Mouse (Mus musculus) myocyte (in vitro differentiated cells): Measurements from ENCODE around the gene Nhlh2. TPM values are rescaled to one million over a fixed set of nuclear protein-coding genes. Genes with fewer than 3 reads are reported as not detected.

Experiments
- H3K27me3 ChIP-seq: one replicate; pipeline ENCODE4 v1.6.1; 2011; ENCODE audit not compliant: control insufficient read depth, insufficient read depth, insufficient read length
- H3K36me3 ChIP-seq: one replicate; pipeline ENCODE4 v1.6.1; 2011; ENCODE audit not compliant: control insufficient read depth, insufficient read depth
- H3K4me2 ChIP-seq: one replicate; pipeline ENCODE4 v1.6.1; 2011; ENCODE audit warnings: low read depth, control low read depth
- H3K4me3 ChIP-seq: one replicate; pipeline ENCODE4 v1.5.1; 2011; ENCODE audit warnings: mild to moderate bottlenecking, control low read depth, moderate library complexity
- H3K79me2 ChIP-seq: one replicate; pipeline ENCODE4 v1.6.1; 2011; ENCODE audit not compliant: control insufficient read depth, insufficient read depth
- H3ac ChIP-seq: one replicate; pipeline ENCODE4 v1.6.1; 2011; ENCODE audit not compliant: control insufficient read depth, insufficient read length
- CEBPB ChIP-seq: IDR thresholded peaks from 2 replicates; pipeline ENCODE4 v1.6.1; 2011; ENCODE audit warnings: mild to moderate bottlenecking, moderate library complexity; ENCODE audit not compliant: poor library complexity, insufficient read depth, severe bottlenecking
- E2F4 ChIP-seq: IDR thresholded peaks from one replicate; pipeline ENCODE4 v1.6.1; 2011; ENCODE audit warnings: mild to moderate bottlenecking, control low read depth, moderate library complexity; ENCODE audit not compliant: insufficient read depth
- MAX ChIP-seq: IDR thresholded peaks from one replicate; pipeline ENCODE4 v1.6.1; 2011; ENCODE audit warnings: low read depth, mild to moderate bottlenecking, control low read depth
- MYOD1 ChIP-seq, 3 experiments: IDR thresholded peaks; one replicate each; pipeline ENCODE4 v1.6.1; 2011; ENCODE audit warnings: control low read depth in 2 of 3, low read depth in 2 of 3, mild to moderate bottlenecking in 2 of 3, moderate library complexity in 1 of 3; ENCODE audit not compliant: insufficient read length in 2 of 3, control insufficient read depth in 1 of 3
- MYOG ChIP-seq, 3 experiments: IDR thresholded peaks; one replicate each; pipeline ENCODE4 v1.6.1; 2011; ENCODE audit warnings: control low read depth in 2 of 3, low read depth in 2 of 3, mild to moderate bottlenecking in 2 of 3; ENCODE audit not compliant: insufficient read length in 2 of 3, control insufficient read depth in 1 of 3, insufficient read depth in 1 of 3
- POLR2A ChIP-seq: IDR thresholded peaks from one replicate; pipeline ENCODE4 v1.6.1; 2011; ENCODE audit warnings: low read depth, mild to moderate bottlenecking, control low read depth, moderate library complexity; ENCODE audit not compliant: insufficient read length
- POLR2AphosphoS2 ChIP-seq: IDR thresholded peaks from one replicate; pipeline ENCODE4 v1.6.1; 2011; ENCODE audit warnings: low read depth, control low read depth; ENCODE audit not compliant: insufficient read length
- REST ChIP-seq: IDR thresholded peaks from one replicate; pipeline ENCODE4 v1.6.1; 2011; ENCODE audit warnings: mild to moderate bottlenecking, control low read depth, moderate library complexity; ENCODE audit not compliant: insufficient read depth, insufficient read length
- SRF ChIP-seq: IDR thresholded peaks from one replicate; pipeline ENCODE4 v1.6.1; 2011; ENCODE audit warnings: low read depth; ENCODE audit not compliant: control insufficient read depth, insufficient read length
- TCF12 ChIP-seq: IDR thresholded peaks from one replicate; pipeline ENCODE4 v1.6.1; 2011; ENCODE audit warnings: mild to moderate bottlenecking, control low read depth; ENCODE audit not compliant: poor library complexity, insufficient read depth, severe bottlenecking
- TCF3 ChIP-seq: IDR thresholded peaks from one replicate; pipeline ENCODE4 v1.6.1; 2011; ENCODE audit warnings: low read depth, control low read depth; ENCODE audit not compliant: insufficient read length
- USF1 ChIP-seq: IDR thresholded peaks from one replicate; pipeline ENCODE4 v1.6.1; 2011; ENCODE audit warnings: low read depth, mild to moderate bottlenecking, control low read depth, moderate library complexity
- polyA plus RNA-seq: library from polyadenylated mRNA; unstranded; fragments of >200 nt; fragmentation: generic; extraction: Trizol; gene quantifications from one replicate; pipeline ENCODE4 v1.2.1, GENCODE M21; 2012; ENCODE audit warnings: missing spikeins

The Nhlh2 gene
- 0.05 TPM for polyA plus RNA-seq

DNA sequence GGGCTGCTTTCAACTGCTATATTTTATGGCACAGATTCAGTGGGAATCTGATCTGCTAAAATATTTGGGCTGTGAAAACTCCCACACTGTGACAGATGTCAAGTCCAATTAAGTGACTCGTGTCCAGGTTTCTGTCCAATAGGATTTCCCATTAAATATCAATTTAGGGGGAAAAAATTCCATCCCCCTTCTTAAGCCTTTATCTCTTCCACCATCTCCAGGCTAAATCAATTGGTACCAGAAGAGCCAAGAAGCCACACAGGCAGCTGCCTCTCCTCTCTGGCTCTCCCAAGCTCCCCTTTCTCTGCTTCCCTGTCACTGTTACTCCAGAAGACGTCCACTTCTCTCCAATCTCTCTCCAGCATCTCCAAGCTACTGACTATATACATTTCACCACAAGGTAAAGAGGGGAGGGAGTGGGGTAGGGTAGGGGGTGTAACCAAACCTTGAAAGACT lies at the start of gene Nhlh2:
Gene Nhlh2, plus strand, starts transcription at position 151 of the 456 bp plus-strand sequence.
- Histone ChIP-seq H3K4me3 (no peak within 1 kb of the TSS), H3K36me3 (no peaks in the 10 kb centered on the region), H3K27me3 (no peaks in the 10 kb centered on the region), H3K4me2 (no peak within 1 kb of the TSS), H3ac (no peak within 1 kb of the TSS), H3K79me2 (no peaks in the 10 kb centered on the region)
- TF ChIP-seq USF1: no peak
- TF ChIP-seq MAX: no peak
- TF ChIP-seq POLR2AphosphoS2: no peak
- TF ChIP-seq POLR2A: no peak
- TF ChIP-seq MYOD1 (IDR thresholded peaks at IDR 0.05; ENCODE audit: control insufficient read depth in 1 of 3, insufficient read length in 2 of 3, low read depth in 2 of 3): no peak
- TF ChIP-seq MYOG (IDR thresholded peaks at IDR 0.05; ENCODE audit: control insufficient read depth in 1 of 3, insufficient read depth in 1 of 3, insufficient read length in 2 of 3, low read depth in 2 of 3): no peak
- no peak for TF ChIP-seq CEBPB
- no peak for TF ChIP-seq SRF

DNA sequence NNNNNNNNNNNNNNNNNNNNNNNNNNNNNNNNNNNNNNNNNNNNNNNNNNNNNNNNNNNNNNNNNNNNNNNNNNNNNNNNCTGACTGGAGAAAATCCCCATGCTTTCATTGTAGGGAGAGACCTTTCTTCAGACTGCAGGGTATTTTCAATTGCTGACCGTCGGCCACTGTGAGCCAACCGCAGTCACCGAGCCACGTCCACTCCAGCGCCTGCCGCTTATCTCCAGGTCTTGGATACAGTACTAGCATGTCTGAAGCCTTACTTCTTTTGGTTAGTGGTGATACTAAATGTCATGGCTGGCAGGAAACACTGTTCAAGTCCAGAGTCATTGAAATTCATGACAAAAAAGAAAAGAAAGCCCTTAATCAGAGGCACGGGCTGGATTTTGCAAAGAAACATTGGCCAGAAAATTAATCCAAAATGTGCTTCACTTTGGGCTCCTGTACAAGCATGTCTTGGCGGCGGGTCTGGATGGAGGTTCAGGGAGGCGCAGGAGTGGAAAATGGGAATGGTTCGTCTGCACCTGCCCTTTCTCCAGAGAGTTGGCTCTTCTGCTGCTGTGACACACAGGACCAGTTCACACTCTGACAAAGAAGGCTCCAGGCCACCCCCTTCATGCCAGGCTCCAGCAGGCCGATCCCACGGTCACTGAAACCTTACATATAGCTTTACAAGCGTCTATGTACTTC lies 48.6 kb upstream of the Nhlh2 start:
- H3K4me2 ChIP-seq: no peak overlapping the region
- no peaks in the 10 kb centered on the region for H3K36me3 ChIP-seq
- no peaks in the 10 kb centered on the region for H3K79me2 ChIP-seq

DNA sequence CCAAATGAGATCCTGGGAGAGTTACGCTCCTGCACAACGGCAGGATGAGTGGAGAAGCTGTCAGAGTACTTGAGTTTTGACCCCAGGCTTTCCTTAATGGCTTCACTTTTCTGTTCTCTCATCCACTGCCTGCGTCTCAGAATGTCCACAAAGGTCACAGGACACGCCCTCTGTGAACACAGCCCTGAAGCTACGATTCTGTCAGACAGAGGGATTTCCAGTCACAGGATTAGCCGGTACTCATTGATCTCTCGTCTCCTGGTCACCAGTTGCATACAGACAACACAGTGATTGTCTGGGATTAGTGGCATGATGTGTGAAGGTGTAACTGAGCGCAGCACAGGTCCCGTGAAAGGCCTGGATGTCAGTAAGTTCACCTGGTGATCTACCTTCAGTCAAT lies 46.4 kb upstream of the Nhlh2 start:
- no peak for TF ChIP-seq MAX
- Histone ChIP-seq H3K36me3 (no peaks in the 10 kb centered on the region), H3K27me3 (no peaks in the 10 kb centered on the region), H3ac (no peak overlapping the region), H3K4me2 (no peak overlapping the region), H3K79me2 (no peaks in the 10 kb centered on the region), H3K4me3 (no peak overlapping the region)

More for the DNA sequence above, 48.6 kb upstream of the Nhlh2 start:
- TF ChIP-seq TCF12: no peak
- TF ChIP-seq POLR2AphosphoS2: no peak
- TF ChIP-seq CEBPB: no peak
- TF ChIP-seq E2F4: no peak
- TF ChIP-seq MYOG (IDR thresholded peaks at IDR 0.05; ENCODE audit: control insufficient read depth in 1 of 3, insufficient read depth in 1 of 3, insufficient read length in 2 of 3, low read depth in 2 of 3): no peak
- TF ChIP-seq MYOD1 (IDR thresholded peaks at IDR 0.05; ENCODE audit: control insufficient read depth in 1 of 3, insufficient read length in 2 of 3, low read depth in 2 of 3): no peak
- TF ChIP-seq REST: no peak
- TF ChIP-seq POLR2A: no peak
- TF ChIP-seq USF1: no peak
- no peak for TF ChIP-seq MAX
- TF ChIP-seq TCF3: no peak
- no peak for TF ChIP-seq SRF
- Histone ChIP-seq H3K27me3 (no peaks in the 10 kb centered on the region), H3K4me3 (no peak overlapping the region), H3ac (no peak overlapping the region)

DNA sequence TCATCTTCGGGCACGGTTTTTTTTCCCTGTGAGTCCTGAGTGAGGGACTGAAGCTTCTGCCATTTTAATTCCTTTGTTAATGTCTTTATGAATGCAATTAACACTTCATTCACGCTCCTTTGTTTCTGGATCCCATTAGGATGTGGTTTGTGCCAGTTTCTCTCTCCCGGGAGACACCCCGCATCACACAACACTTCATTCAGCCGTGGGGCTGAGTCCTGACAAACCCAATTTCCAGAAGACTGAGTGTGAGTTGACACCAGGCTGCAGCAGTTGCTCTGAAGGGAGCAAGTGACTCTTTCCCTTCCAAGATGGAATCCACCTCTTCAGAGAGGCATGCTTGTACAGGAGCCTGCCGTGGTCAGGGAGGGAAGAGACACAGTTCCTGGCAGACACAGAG lies 45.5 kb upstream of the Nhlh2 start:
- Histone ChIP-seq H3K36me3 (no peaks in the 10 kb centered on the region), H3K4me3 (no peak overlapping the region), H3K79me2 (no peaks in the 10 kb centered on the region), H3K27me3 (no peaks in the 10 kb centered on the region), H3ac (no peak overlapping the region), H3K4me2 (no peak overlapping the region)
- TF ChIP-seq E2F4 (no peak), REST (no peak)

DNA sequence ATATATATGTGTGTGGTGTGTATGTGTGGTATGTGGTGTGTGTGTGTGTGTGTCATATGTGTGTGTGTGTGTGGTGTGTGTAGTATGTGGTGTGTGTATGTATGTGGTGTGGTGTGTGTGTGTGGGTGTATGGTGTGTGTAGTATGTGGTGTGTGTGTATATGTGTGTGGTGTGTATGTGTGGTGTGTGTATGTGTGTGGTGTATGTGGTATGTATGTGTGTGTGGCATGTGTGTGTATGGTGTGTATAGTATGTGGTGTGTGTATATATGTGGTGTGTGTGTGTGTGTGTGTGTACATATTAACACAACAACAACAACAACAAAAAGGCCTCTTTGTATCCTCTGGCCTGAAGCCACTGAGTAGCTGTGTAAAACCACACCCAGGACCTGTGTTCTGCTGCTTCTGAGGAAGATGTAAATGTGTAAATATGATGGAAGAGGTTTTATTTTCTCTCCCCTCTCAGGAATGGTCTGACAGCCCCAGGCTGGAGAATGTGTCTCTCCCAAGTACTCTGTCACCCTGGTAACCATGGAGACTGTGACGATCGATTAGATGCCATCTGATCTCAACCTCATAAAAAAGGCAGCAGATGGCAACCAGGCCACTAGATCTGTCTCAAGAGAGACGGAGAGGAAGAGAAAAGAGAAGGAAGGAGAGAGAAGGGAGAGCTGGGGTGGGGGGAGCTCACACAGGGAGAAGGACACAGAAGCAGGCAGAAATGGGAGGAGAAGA lies 42.9 kb upstream of the Nhlh2 start:
- no peaks in the 10 kb centered on the region for H3K36me3 ChIP-seq
- no peak overlapping the region for H3K4me2 ChIP-seq
- no peaks in the 10 kb centered on the region for H3K27me3 ChIP-seq
- no peak overlapping the region for H3ac ChIP-seq
- no peaks in the 10 kb centered on the region for H3K79me2 ChIP-seq
- H3K4me3 ChIP-seq: no peak overlapping the region
- no peak for TF ChIP-seq TCF3
- no peak for TF ChIP-seq E2F4
- no peak for TF ChIP-seq REST
- TF ChIP-seq MYOD1 (IDR thresholded peaks at IDR 0.05; ENCODE audit: control insufficient read depth in 1 of 3, insufficient read length in 2 of 3, low read depth in 2 of 3): no peak
- TF ChIP-seq POLR2A: no peak
- TF ChIP-seq USF1: no peak
- TF ChIP-seq SRF: no peak
- no peak for TF ChIP-seq MYOG (IDR thresholded peaks at IDR 0.05; ENCODE audit: control insufficient read depth in 1 of 3, insufficient read depth in 1 of 3, insufficient read length in 2 of 3, low read depth in 2 of 3)
- TF ChIP-seq CEBPB: no peak
- no peak for TF ChIP-seq POLR2AphosphoS2
- no peak for TF ChIP-seq MAX
